Mouse (Mus musculus) small intestine, adult 2 months (tissue): Measurements from ENCODE around the gene Cetn4.

Experiments used
- CTCF ChIP-seq: fragments of 200-500 bp; IDR thresholded peaks from 2 replicates; pipeline ENCODE4 v1.5.1; 2012; ENCODE audit warnings: low read depth, mild to moderate bottlenecking, control low read depth, inconsistent platforms, low read length, moderate library complexity, mixed read lengths; ENCODE audit not compliant: insufficient replicate concordance, insufficient read length; ENCODE audit errors: extremely low read depth
- POLR2A ChIP-seq: fragments of 200-500 bp; IDR thresholded peaks from 2 replicates; pipeline ENCODE4 v1.6.1; 2012; ENCODE audit warnings: low read depth, mild to moderate bottlenecking, control low read depth, inconsistent platforms, low read length, moderate library complexity

GRCm38 (mm10) chr3:37299470-37299869, 13.0 kb downstream of the Cetn4 start:
- TF ChIP-seq CTCF (no peak), POLR2A (no peak)
